Mouse (Mus musculus): ENCODE measurements around the gene Clcc1. TPM values are rescaled to one million over a fixed set of nuclear protein-coding genes. Genes with fewer than 3 reads are reported as not detected.
A peak's percentile ranks its signal among the peaks of the same experiment; 100 is the strongest.
"Not testable (repeated sequence)": the region's sequence is repeated elsewhere in the genome, so short reads cannot be mapped to it uniquely, and the experiment has no call there.

Clcc1 gene
- 63.4 and 66.3 TPM in 2 replicates for polyA plus RNA-seq (2015; fragmentation: Nextera tagmentation; extraction: Ambion mirVana)

GRCm38 (mm10) chr3:108653710-108654379, at the start of gene Clcc1:
Gene Clcc1, plus strand, starts transcription at chr3:108653913.
- Histone ChIP-seq H3K9ac (peak within 1 kb of the TSS; percentile 91), H3K4me1 (peaks cover 22% of the 10 kb centered on the region), H3K4me2 (peak within 1 kb of the TSS; percentile 66), H3K27me3 (no peaks in the 10 kb centered on the region), H3K27ac (peak within 1 kb of the TSS; percentile 88), H3K36me3 (ENCODE audit: poor library complexity, severe bottlenecking) (no peaks in the 10 kb centered on the region), H3K9me3 (replicated peaks) (no peaks in the 10 kb centered on the region), H3K4me3 (peak within 1 kb of the TSS; percentile 81)
- peak; percentile 99 for ATAC-seq
- WGBS = under 1% methylated on average over 57 of the region's 57 CpGs

- Histone ChIP-seq H3K4me3 (no peak overlapping the region), H3K9me3 (replicated peaks) (no peaks in the 10 kb centered on the region), H3K36me3 (ENCODE audit: poor library complexity, severe bottlenecking) (peaks cover 24% of the 10 kb centered on the region), H3K27ac (no peak overlapping the region), H3K4me2 (no peak overlapping the region), H3K4me1 (no peaks in the 10 kb centered on the region), H3K9ac (no peak overlapping the region), H3K27me3 (no peaks in the 10 kb centered on the region)
- WGBS = 75% methylated on average over 3 of the region's 3 CpGs
- no peak for ATAC-seq
Observed at GRCm38 (mm10) chr3:108608906-108609305, 44.8 kb upstream of the Clcc1 start.

- Histone ChIP-seq H3K9ac (no peak overlapping the region), H3K9me3 (replicated peaks) (no peaks in the 10 kb centered on the region), H3K36me3 (ENCODE audit: poor library complexity, severe bottlenecking) (peaks cover 37% of the 10 kb centered on the region), H3K27me3 (no peaks in the 10 kb centered on the region), H3K27ac (no peak overlapping the region), H3K4me1 (no peaks in the 10 kb centered on the region), H3K4me3 (no peak overlapping the region), H3K4me2 (no peak overlapping the region)
- ATAC-seq = no peak
- 93% methylated on average over 5 of the region's 5 CpGs for WGBS
Observed at GRCm38 (mm10) chr3:108634761-108635160, 19.0 kb upstream of the Clcc1 start.

- Histone ChIP-seq H3K9ac (no peak overlapping the region), H3K4me1 (no peaks in the 10 kb centered on the region), H3K9me3 (replicated peaks) (no peaks in the 10 kb centered on the region), H3K27me3 (no peaks in the 10 kb centered on the region), H3K4me3 (no peak overlapping the region), H3K27ac (no peak overlapping the region), H3K4me2 (no peak overlapping the region), H3K36me3 (ENCODE audit: poor library complexity, severe bottlenecking) (peaks cover 44% of the 10 kb centered on the region)
- ATAC-seq = no peak
- 67% methylated on average over 4 of the region's 4 CpGs for WGBS
Observed at GRCm38 (mm10) chr3:108639412-108639811, 14.3 kb upstream of the Clcc1 start.

- no peak overlapping the region for H3K27ac ChIP-seq
- ATAC-seq = no peak
- no peaks in the 10 kb centered on the region for H3K4me1 ChIP-seq
- WGBS = 92% methylated on average over 4 of the region's 4 CpGs
- peaks cover 51% of the 10 kb centered on the region for H3K36me3 ChIP-seq (ENCODE audit: poor library complexity, severe bottlenecking)
- H3K9ac ChIP-seq = no peak overlapping the region
- H3K27me3 ChIP-seq = no peaks in the 10 kb centered on the region
- no peak overlapping the region for H3K4me2 ChIP-seq
- no peak overlapping the region for H3K4me3 ChIP-seq
- H3K9me3 ChIP-seq (replicated peaks) = no peaks in the 10 kb centered on the region
Observed at GRCm38 (mm10) chr3:108640998-108641397, 12.7 kb upstream of the Clcc1 start.

GRCm38 (mm10) chr3:108644856-108645255, 8.9 kb upstream of the Clcc1 start:
- Histone ChIP-seq H3K27ac (no peak overlapping the region), H3K4me2 (no peak overlapping the region), H3K4me1 (no peaks in the 10 kb centered on the region), H3K27me3 (no peaks in the 10 kb centered on the region), H3K4me3 (no peak overlapping the region), H3K9me3 (replicated peaks) (no peaks in the 10 kb centered on the region), H3K36me3 (ENCODE audit: poor library complexity, severe bottlenecking) (peaks cover 39% of the 10 kb centered on the region), H3K9ac (no peak overlapping the region)
- WGBS = 88% methylated on average over 3 of the region's 3 CpGs
- no peak for ATAC-seq

- 33% methylated on average over 7 of the region's 7 CpGs for WGBS
- H3K4me3 ChIP-seq = no peak overlapping the region
- H3K4me2 ChIP-seq = no peak overlapping the region
- ATAC-seq = no peak
- H3K9me3 ChIP-seq (replicated peaks) = no peaks in the 10 kb centered on the region
- H3K27me3 ChIP-seq = no peaks in the 10 kb centered on the region
- H3K9ac ChIP-seq = no peak overlapping the region
- H3K36me3 ChIP-seq (ENCODE audit: poor library complexity, severe bottlenecking) = peaks cover 37% of the 10 kb centered on the region
- no peaks in the 10 kb centered on the region for H3K4me1 ChIP-seq
- H3K27ac ChIP-seq = no peak overlapping the region
Observed at GRCm38 (mm10) chr3:108646036-108646435, 7.7 kb upstream of the Clcc1 start.

GRCm38 (mm10) chr3:108647681-108648080, 6.0 kb upstream of the Clcc1 start:
- H3K27me3 ChIP-seq; H3K4me1 ChIP-seq; H3K9me3 ChIP-seq (replicated peaks); H3K27ac ChIP-seq; ATAC-seq; H3K4me2 ChIP-seq; H3K4me3 ChIP-seq; H3K9ac ChIP-seq: not testable (repeated sequence)
- H3K36me3 ChIP-seq (ENCODE audit: poor library complexity, severe bottlenecking) = peaks cover 34% of the 10 kb centered on the region
- 32% methylated on average over 5 of the region's 5 CpGs for WGBS

- H3K9me3 ChIP-seq (replicated peaks) = no peaks in the 10 kb centered on the region
- no peaks in the 10 kb centered on the region for H3K27me3 ChIP-seq
- peaks cover 22% of the 10 kb centered on the region for H3K4me1 ChIP-seq
- H3K27ac ChIP-seq = no peak overlapping the region
- no peaks in the 10 kb centered on the region for H3K36me3 ChIP-seq (ENCODE audit: poor library complexity, severe bottlenecking)
- 28% methylated on average over 9 of the region's 9 CpGs for WGBS
- no peak overlapping the region for H3K4me3 ChIP-seq
- H3K9ac ChIP-seq = no peak overlapping the region
- peak overlapping the region; percentile 38 for H3K4me2 ChIP-seq
- ATAC-seq = no peak
Observed at GRCm38 (mm10) chr3:108652866-108653642, 659 bp upstream of the Clcc1 start.

- H3K4me2 ChIP-seq = peak overlapping the region; percentile 66
- H3K9me3 ChIP-seq (replicated peaks) = no peaks in the 10 kb centered on the region
- no peaks in the 10 kb centered on the region for H3K36me3 ChIP-seq (ENCODE audit: poor library complexity, severe bottlenecking)
- whole genome bisulfite sequencing = 32% methylated on average over 14 of the region's 14 CpGs
- no peak for ATAC-seq
- peaks cover 22% of the 10 kb centered on the region for H3K4me1 ChIP-seq
- H3K27ac ChIP-seq = no peak overlapping the region
- H3K4me3 ChIP-seq = peak overlapping the region; percentile 81
- H3K27me3 ChIP-seq = no peaks in the 10 kb centered on the region
- peak overlapping the region; percentile 91 for H3K9ac ChIP-seq
Observed at GRCm38 (mm10) chr3:108654566-108654965, 853 bp downstream of the Clcc1 start.

- Histone ChIP-seq H3K27me3 (no peaks in the 10 kb centered on the region), H3K9me3 (replicated peaks) (no peaks in the 10 kb centered on the region), H3K36me3 (ENCODE audit: poor library complexity, severe bottlenecking) (no peaks in the 10 kb centered on the region; the same call in 1 of the 2 replicates), H3K4me3 (no peak overlapping the region), H3K4me1 (peaks cover 22% of the 10 kb centered on the region), H3K4me2 (peak overlapping the region; percentile 66; the same call in 1 of the 2 replicates), H3K9ac (no peak overlapping the region), H3K27ac (no peak overlapping the region)
- WGBS = 87% methylated on average over 7 of the region's 7 CpGs
- no peak for ATAC-seq
Observed at GRCm38 (mm10) chr3:108655486-108655885, 1.8 kb downstream of the Clcc1 start.

- peaks cover 13% of the 10 kb centered on the region for H3K4me1 ChIP-seq
- no peaks in the 10 kb centered on the region for H3K27me3 ChIP-seq
- peaks cover 23% of the 10 kb centered on the region for H3K36me3 ChIP-seq (ENCODE audit: poor library complexity, severe bottlenecking)
- H3K4me2 ChIP-seq = no peak overlapping the region
- no peak overlapping the region for H3K9ac ChIP-seq
- H3K9me3 ChIP-seq (replicated peaks) = no peaks in the 10 kb centered on the region
- H3K27ac ChIP-seq = no peak overlapping the region
- H3K4me3 ChIP-seq = no peak overlapping the region
- no peak for ATAC-seq
- WGBS = 96% methylated on average over 9 of the region's 9 CpGs
Observed at GRCm38 (mm10) chr3:108658612-108659011, 4.9 kb downstream of the Clcc1 start.
